Mouse (Mus musculus) neutrophil, adult 5-6 weeks (primary cell): Measurements from ENCODE around the gene Zfp579. TPM values are rescaled to one million over a fixed set of nuclear protein-coding genes. Genes with fewer than 3 reads are reported as not detected.

ENCODE experiments used
- total RNA-seq: library from RNA; stranded (forward); fragments of 200-1000 nt; gene quantifications from 2 replicates; pipeline ENCODE4 v1.2.3, GENCODE M21; 2017

The Zfp579 gene
- total RNA-seq, 1 experiment from 2014 or later: 4.5 TPM

Other genes starting within 250 kb of the Zfp579 start
- gene Cox6b2, start 243.1 kb downstream of the Zfp579 start, total RNA-seq: not detected in 2 replicates
- not detected in 2 replicates for gene Fam71e2, start 224.9 kb downstream of the Zfp579 start, total RNA-seq
- not detected in 2 replicates for gene Il11, start 213.3 kb downstream of the Zfp579 start, total RNA-seq
- gene Tmem190, start 213.2 kb downstream of the Zfp579 start, total RNA-seq: not detected in 2 replicates
- 1.1 and 2.2 TPM in 2 replicates for gene Tmem238, start 206.5 kb downstream of the Zfp579 start, total RNA-seq
- 325 and 398 TPM in 2 replicates for gene Rpl28, start 203.3 kb downstream of the Zfp579 start, total RNA-seq
- 94.5 and 103 TPM in 2 replicates for gene Ube2s, start 183.6 kb downstream of the Zfp579 start, total RNA-seq
- not detected in 2 replicates for gene Shisa7, start 151.5 kb downstream of the Zfp579 start, total RNA-seq
- 11.3 and 12.2 TPM in 2 replicates for gene Isoc2b, start 125.9 kb downstream of the Zfp579 start, total RNA-seq
- gene Isoc2a, start 119.0 kb downstream of the Zfp579 start, total RNA-seq: 4.0 and 4.2 TPM in 2 replicates
- not detected in 2 replicates for gene Gm36210, start 89.6 kb downstream of the Zfp579 start, total RNA-seq
- 6.0 and 7.2 TPM in 2 replicates for gene Zfp628, start 80.9 kb downstream of the Zfp579 start, total RNA-seq
- gene Nat14, start 74.1 kb downstream of the Zfp579 start, total RNA-seq: 1.2 and 2.2 TPM in 2 replicates
- gene Ssc5d, start 70.4 kb downstream of the Zfp579 start, total RNA-seq: 0.47 and 1.4 TPM in 2 replicates
- not detected in 2 replicates for gene Sbk2, start 31.8 kb downstream of the Zfp579 start, total RNA-seq
- gene Sbk3, start 25.0 kb downstream of the Zfp579 start, total RNA-seq: not detected in 2 replicates
- gene Zfp524, start 18.3 kb upstream of the Zfp579 start, total RNA-seq: 8.8 and 13.7 TPM in 2 replicates
- 19.8 and 22.2 TPM in 2 replicates for gene Fiz1, start 18.5 kb upstream of the Zfp579 start, total RNA-seq
- gene Gm44973, start 19.3 kb upstream of the Zfp579 start, total RNA-seq: 1.8 TPM in 1 of 2 replicates, not detected in the other
- gene Zfp865, start 24.2 kb upstream of the Zfp579 start, total RNA-seq: 34.3 and 38.5 TPM in 2 replicates
- gene Ccdc106, start 24.4 kb upstream of the Zfp579 start, total RNA-seq: 0.23 TPM in 1 of 2 replicates, not detected in the other
- 0.98 and 1.6 TPM in 2 replicates for gene 4632433K11Rik, start 38.0 kb upstream of the Zfp579 start, total RNA-seq
- gene Zfp784, start 42.3 kb upstream of the Zfp579 start, total RNA-seq: 2.9 and 3.4 TPM in 2 replicates
- 0.93 TPM in 1 of 2 replicates, not detected in the other for gene Zfp580, start 55.4 kb upstream of the Zfp579 start, total RNA-seq
- gene U2af2, start 66.0 kb upstream of the Zfp579 start, total RNA-seq: 168 and 188 TPM in 2 replicates
- 118 and 130 TPM in 2 replicates for gene Epn1, start 84.1 kb upstream of the Zfp579 start, total RNA-seq
- gene Rfpl4, start 120.8 kb upstream of the Zfp579 start, total RNA-seq: not detected in 2 replicates
- gene Rasl2-9, start 129.8 kb upstream of the Zfp579 start, total RNA-seq: 0.98 TPM in 1 of 2 replicates, not detected in the other
- gene Vmn1r55, start 153.5 kb upstream of the Zfp579 start, total RNA-seq: not detected in 2 replicates
- not detected in 2 replicates for gene Vmn1r56, start 200.6 kb upstream of the Zfp579 start, total RNA-seq
- not detected in 2 replicates for gene Vmn1r57, start 222.3 kb upstream of the Zfp579 start, total RNA-seq